Mouse (Mus musculus): ENCODE results near the gene Srl. TPM values are rescaled to one million over a fixed set of nuclear protein-coding genes. Genes with fewer than 3 reads are reported as not detected.
A peak's percentile ranks its signal among the peaks of the same experiment; 100 is the strongest.
"Not testable (repeated sequence)": the region's sequence is repeated elsewhere in the genome, so short reads cannot be mapped to it uniquely, and the experiment has no call there.

The Srl gene
- polyA plus RNA-seq, 1 experiment from 2014 or later = 35.7 TPM

- no peak overlapping the region for H3K27ac ChIP-seq (ENCODE audit: low read depth, low read length)
These were observed 66.5 kb downstream of the Srl start for GRCm38 (mm10) chr16:4474882-4475803.

DNA sequence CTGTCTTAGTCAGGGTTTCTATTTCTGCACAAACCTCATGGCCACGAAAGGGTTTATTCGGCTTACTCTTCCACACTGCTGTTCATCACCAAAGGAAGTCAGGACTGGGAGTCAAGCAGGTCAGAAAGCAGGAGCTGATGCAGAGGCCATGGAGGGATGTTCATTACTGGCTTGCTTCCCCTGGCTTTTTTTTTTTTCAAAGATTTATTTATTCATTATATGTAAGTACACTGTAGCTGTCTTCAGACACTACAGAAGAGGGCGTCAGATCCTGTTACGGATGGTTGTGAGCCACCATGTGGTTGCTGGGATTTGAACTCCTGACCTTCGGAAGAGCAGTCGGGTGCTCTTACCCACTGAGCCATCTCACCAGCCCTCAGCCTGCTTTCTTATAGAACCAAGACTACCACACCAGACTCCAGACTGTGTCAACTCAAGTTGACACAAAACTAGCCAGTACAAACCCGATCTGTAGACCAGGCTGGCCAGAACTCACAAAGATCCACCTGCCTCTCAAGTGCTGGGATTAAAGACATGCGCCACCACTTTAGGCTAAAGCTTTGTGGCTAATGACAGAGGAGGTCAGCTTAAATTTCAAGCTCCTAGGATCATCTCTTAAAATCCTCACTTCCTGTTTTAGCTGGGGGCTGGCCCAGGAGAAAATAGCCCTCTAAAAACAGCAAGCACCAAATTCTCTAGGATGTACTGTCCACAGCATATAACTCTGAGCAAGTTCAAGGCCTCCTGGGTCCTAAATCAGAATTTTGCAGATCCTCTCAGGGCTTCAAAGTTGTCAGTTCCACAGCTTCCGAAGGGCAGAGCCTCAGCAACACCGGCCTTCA, 67.4 kb downstream of the Srl start:
- DNase-seq (ENCODE audit: low spot score); H3K27me3 ChIP-seq (ENCODE audit: control insufficient read depth, insufficient read depth, low read length); H3K9me3 ChIP-seq (ENCODE audit: control insufficient read depth, low read length); ATAC-seq (ENCODE audit: insufficient read depth, low FRiP score, low TSS enrichment); H3K27ac ChIP-seq (ENCODE audit: low read depth, low read length); H3K4me1 ChIP-seq (ENCODE audit: control insufficient read depth, insufficient read depth, low read length); H3K36me3 ChIP-seq (ENCODE audit: control insufficient read depth, insufficient read depth, low read length): not testable (repeated sequence)
- 73% methylated on average over 10 of the region's 10 CpGs for WGBS
- H3K4me2 ChIP-seq (ENCODE audit: low read depth) = peak overlapping the region; percentile 55
- peak overlapping the region; percentile 50 for H3K9ac ChIP-seq (ENCODE audit: low read length)
- H3K4me3 ChIP-seq (ENCODE audit: low read depth, low read length) = peak overlapping the region; percentile 41

More at GRCm38 (mm10) chr16:4474882-4475803, 66.5 kb downstream of the Srl start:
- no peaks in the 10 kb centered on the region for H3K27me3 ChIP-seq (ENCODE audit: control insufficient read depth, insufficient read depth, low read length)
- no peaks in the 10 kb centered on the region for H3K9me3 ChIP-seq (ENCODE audit: control insufficient read depth, low read length)
- peak overlapping the region; percentile 55 for H3K4me2 ChIP-seq (ENCODE audit: low read depth)
- no peaks in the 10 kb centered on the region for H3K4me1 ChIP-seq (ENCODE audit: control insufficient read depth, insufficient read depth, low read length)
- peak; percentile 97 for DNase-seq (ENCODE audit: low spot score)
- 17% methylated on average over 42 of the region's 42 CpGs for WGBS
- no peaks in the 10 kb centered on the region for H3K36me3 ChIP-seq (ENCODE audit: control insufficient read depth, insufficient read depth, low read length)
- peak overlapping the region; percentile 50 for H3K9ac ChIP-seq (ENCODE audit: low read length)
- H3K4me3 ChIP-seq (ENCODE audit: low read depth, low read length) = peak overlapping the region; percentile 41
- ATAC-seq (ENCODE audit: insufficient read depth, low FRiP score, low TSS enrichment) = peak; percentile 92

DNA sequence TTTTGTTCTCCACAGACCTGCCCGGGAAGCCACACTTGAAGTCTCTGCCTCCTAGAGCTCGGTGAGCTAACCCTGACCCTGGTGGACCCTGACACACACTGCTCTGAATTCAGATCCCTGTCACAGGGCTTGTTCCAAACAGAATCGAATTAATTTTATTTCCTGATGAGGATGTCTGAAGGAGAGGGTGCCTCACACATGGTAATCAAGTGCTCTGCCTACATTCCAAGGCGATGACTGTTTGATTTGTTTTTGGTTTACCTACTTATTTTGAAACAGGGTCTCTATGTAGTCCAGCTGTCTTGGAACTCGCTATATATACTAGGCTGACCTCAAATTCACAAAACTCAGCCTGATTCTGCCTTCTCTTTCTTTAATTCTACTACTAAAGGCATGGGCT, 68.4 kb downstream of the Srl start:
- Histone ChIP-seq H3K9me3 (ENCODE audit: control insufficient read depth, low read length) (no peaks in the 10 kb centered on the region), H3K27me3 (ENCODE audit: control insufficient read depth, insufficient read depth, low read length) (no peaks in the 10 kb centered on the region), H3K4me1 (ENCODE audit: control insufficient read depth, insufficient read depth, low read length) (no peaks in the 10 kb centered on the region), H3K36me3 (ENCODE audit: control insufficient read depth, insufficient read depth, low read length) (no peaks in the 10 kb centered on the region), H3K27ac (ENCODE audit: low read depth, low read length) (no peak overlapping the region), H3K9ac (ENCODE audit: low read length) (no peak overlapping the region), H3K4me2 (ENCODE audit: low read depth) (no peak overlapping the region), H3K4me3 (ENCODE audit: low read depth, low read length) (no peak overlapping the region)
- ATAC-seq (ENCODE audit: insufficient read depth, low FRiP score, low TSS enrichment) (no peak), DNase-seq (ENCODE audit: low spot score) (no peak)
- 73% methylated on average over 5 of the region's 5 CpGs for whole genome bisulfite sequencing

DNA sequence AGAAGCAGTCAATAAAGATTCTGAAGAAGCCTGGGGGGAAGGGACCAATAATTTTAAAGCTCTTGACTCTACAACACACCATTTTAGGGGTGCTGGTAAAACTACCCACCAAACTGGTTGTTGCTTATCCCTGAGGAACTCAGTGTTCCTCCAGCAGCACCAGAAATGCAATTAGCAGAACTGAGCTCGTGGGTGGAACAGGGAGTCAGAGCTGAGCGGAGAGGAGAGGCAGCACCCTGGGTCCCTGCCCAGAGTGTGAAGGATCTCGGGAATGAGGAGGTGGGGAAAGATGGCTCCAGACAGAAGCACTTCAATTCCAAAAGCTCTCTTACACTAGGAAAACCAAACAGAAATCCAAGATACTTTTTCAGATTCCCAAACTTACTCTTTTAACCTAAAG, 68.9 kb downstream of the Srl start:
- H3K4me1 ChIP-seq (ENCODE audit: control insufficient read depth, insufficient read depth, low read length) = no peaks in the 10 kb centered on the region
- H3K9me3 ChIP-seq (ENCODE audit: control insufficient read depth, low read length) = no peaks in the 10 kb centered on the region
- H3K27ac ChIP-seq (ENCODE audit: low read depth, low read length) = no peak overlapping the region
- ATAC-seq (ENCODE audit: insufficient read depth, low FRiP score, low TSS enrichment) (no peak), DNase-seq (ENCODE audit: low spot score) (no peak)
- H3K27me3 ChIP-seq (ENCODE audit: control insufficient read depth, insufficient read depth, low read length) = no peaks in the 10 kb centered on the region
- H3K4me3 ChIP-seq (ENCODE audit: low read depth, low read length) = no peak overlapping the region
- no peak overlapping the region for H3K9ac ChIP-seq (ENCODE audit: low read length)
- WGBS = 53% methylated on average over 3 of the region's 3 CpGs
- no peak overlapping the region for H3K4me2 ChIP-seq (ENCODE audit: low read depth)
- H3K36me3 ChIP-seq (ENCODE audit: control insufficient read depth, insufficient read depth, low read length) = no peaks in the 10 kb centered on the region

DNA sequence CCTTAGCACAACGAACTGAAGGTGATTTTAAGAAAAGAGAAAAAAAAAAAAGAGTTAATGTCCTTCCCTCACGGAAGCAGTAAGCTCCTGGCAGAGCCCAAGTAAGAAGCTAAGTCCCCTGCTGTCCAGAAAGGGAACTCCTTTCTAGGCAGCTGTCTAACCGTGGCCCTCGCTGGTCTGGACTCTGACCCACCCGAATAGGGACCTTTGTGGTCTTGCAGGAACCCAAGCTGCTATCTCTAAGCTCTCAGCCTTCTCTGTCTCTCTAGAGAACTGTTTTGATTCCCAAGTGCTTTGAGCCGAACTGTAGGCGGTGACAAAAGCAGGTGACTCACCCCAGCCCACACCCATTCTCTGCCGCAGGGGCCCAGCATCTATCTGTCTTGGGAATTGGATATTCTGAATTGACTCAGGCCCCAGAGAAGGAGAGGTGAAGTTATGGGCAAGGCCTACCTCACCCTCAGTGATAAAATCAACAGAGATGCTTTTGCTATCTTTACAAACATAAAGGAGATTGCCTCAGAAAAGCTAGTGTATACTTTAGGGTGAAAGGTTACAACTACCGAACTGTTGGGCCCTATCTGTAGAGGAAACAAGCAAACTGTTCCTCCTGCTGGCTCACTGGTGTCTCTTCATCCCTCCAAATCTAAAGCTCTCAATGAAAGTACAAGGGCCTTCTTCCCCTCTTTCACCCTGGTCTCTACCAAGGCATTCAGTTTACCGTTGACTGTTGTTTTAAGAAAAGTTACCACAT, 71.8 kb downstream of the Srl start:
- Histone ChIP-seq H3K4me3 (ENCODE audit: low read depth, low read length) (no peak overlapping the region), H3K4me2 (ENCODE audit: low read depth) (no peak overlapping the region), H3K9me3 (ENCODE audit: control insufficient read depth, low read length) (no peaks in the 10 kb centered on the region), H3K4me1 (ENCODE audit: control insufficient read depth, insufficient read depth, low read length) (no peaks in the 10 kb centered on the region), H3K27me3 (ENCODE audit: control insufficient read depth, insufficient read depth, low read length) (no peaks in the 10 kb centered on the region), H3K36me3 (ENCODE audit: control insufficient read depth, insufficient read depth, low read length) (no peaks in the 10 kb centered on the region), H3K27ac (ENCODE audit: low read depth, low read length) (no peak overlapping the region), H3K9ac (ENCODE audit: low read length) (no peak overlapping the region)
- WGBS = 77% methylated on average over 10 of the region's 10 CpGs
- no peak for DNase-seq (ENCODE audit: low spot score)
- no peak for ATAC-seq (ENCODE audit: insufficient read depth, low FRiP score, low TSS enrichment)

GRCm38 (mm10) chr16:4464529-4465089, 77.0 kb downstream of the Srl start:
- no peaks in the 10 kb centered on the region for H3K36me3 ChIP-seq (ENCODE audit: control insufficient read depth, insufficient read depth, low read length)
- WGBS = 83% methylated on average over 9 of the region's 9 CpGs
- H3K4me2 ChIP-seq (ENCODE audit: low read depth) = no peak overlapping the region
- no peak overlapping the region for H3K9ac ChIP-seq (ENCODE audit: low read length)
- DNase-seq (ENCODE audit: low spot score) (no peak), ATAC-seq (ENCODE audit: insufficient read depth, low FRiP score, low TSS enrichment) (no peak)
- no peaks in the 10 kb centered on the region for H3K9me3 ChIP-seq (ENCODE audit: control insufficient read depth, low read length)
- H3K4me3 ChIP-seq (ENCODE audit: low read depth, low read length) = no peak overlapping the region
- H3K27me3 ChIP-seq (ENCODE audit: control insufficient read depth, insufficient read depth, low read length) = no peaks in the 10 kb centered on the region
- no peak overlapping the region for H3K27ac ChIP-seq (ENCODE audit: low read depth, low read length)
- H3K4me1 ChIP-seq (ENCODE audit: control insufficient read depth, insufficient read depth, low read length) = no peaks in the 10 kb centered on the region

DNA sequence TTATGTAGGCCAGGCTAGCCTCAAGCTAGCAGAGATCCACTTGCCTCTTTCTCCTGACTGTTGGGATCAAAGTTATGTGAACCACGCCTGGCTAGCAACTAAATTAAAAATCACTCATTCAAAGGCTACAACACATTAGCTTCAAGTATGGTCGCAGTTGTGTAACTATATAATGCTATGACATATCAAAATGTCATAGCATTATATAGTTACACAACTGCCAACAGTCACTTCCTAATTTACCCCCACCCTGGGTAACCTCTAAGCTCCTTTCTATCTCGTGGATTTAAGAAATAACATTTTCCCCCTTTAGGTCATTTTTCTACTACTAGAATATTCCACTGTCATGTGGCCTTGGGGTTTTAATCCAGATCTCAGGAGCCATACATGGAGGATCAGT, 83.7 kb downstream of the Srl start:
- no peaks in the 10 kb centered on the region for H3K9me3 ChIP-seq (ENCODE audit: control insufficient read depth, low read length)
- H3K4me1 ChIP-seq (ENCODE audit: control insufficient read depth, insufficient read depth, low read length) = no peaks in the 10 kb centered on the region
- no peak overlapping the region for H3K4me3 ChIP-seq (ENCODE audit: low read depth, low read length)
- no peak overlapping the region for H3K27ac ChIP-seq (ENCODE audit: low read depth, low read length)
- no peak overlapping the region for H3K4me2 ChIP-seq (ENCODE audit: low read depth)
- no peak for ATAC-seq (ENCODE audit: insufficient read depth, low FRiP score, low TSS enrichment)
- no peak overlapping the region for H3K9ac ChIP-seq (ENCODE audit: low read length)
- no peak for DNase-seq (ENCODE audit: low spot score)
- H3K36me3 ChIP-seq (ENCODE audit: control insufficient read depth, insufficient read depth, low read length) = no peaks in the 10 kb centered on the region
- 82% methylated on average over 3 of the region's 3 CpGs for WGBS
- H3K27me3 ChIP-seq (ENCODE audit: control insufficient read depth, insufficient read depth, low read length) = no peaks in the 10 kb centered on the region

DNA sequence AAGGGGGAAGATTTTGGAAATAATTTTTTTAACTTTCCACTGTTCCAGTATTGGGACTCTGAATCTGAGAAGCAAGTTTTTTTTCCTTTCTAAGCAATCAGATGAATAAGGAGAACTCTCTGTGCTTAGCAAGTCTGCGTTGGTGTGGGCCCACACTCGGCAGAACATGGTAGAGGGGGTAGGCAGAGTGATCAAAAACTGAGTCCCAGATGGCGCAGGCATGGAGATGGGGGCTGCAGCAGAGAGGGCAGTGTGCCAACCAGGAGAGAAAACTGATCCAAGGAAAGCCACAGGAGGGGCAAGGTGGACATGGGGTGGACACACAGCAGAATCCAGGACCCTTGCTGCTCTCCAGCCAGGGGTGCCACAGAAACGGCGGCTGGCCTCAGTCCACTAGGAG, 85.2 kb downstream of the Srl start:
- no peak for ATAC-seq (ENCODE audit: insufficient read depth, low FRiP score, low TSS enrichment)
- H3K36me3 ChIP-seq (ENCODE audit: control insufficient read depth, insufficient read depth, low read length) = no peaks in the 10 kb centered on the region
- 89% methylated on average over 5 of the region's 5 CpGs for WGBS

More for the DNA sequence above, 85.2 kb downstream of the Srl start:
- no peaks in the 10 kb centered on the region for H3K9me3 ChIP-seq (ENCODE audit: control insufficient read depth, low read length)
- no peak for DNase-seq (ENCODE audit: low spot score)
- no peak overlapping the region for H3K4me3 ChIP-seq (ENCODE audit: low read depth, low read length)
- no peaks in the 10 kb centered on the region for H3K4me1 ChIP-seq (ENCODE audit: control insufficient read depth, insufficient read depth, low read length)
- no peak overlapping the region for H3K27ac ChIP-seq (ENCODE audit: low read depth, low read length)
- H3K4me2 ChIP-seq (ENCODE audit: low read depth) = no peak overlapping the region
- H3K27me3 ChIP-seq (ENCODE audit: control insufficient read depth, insufficient read depth, low read length) = no peaks in the 10 kb centered on the region
- H3K9ac ChIP-seq (ENCODE audit: low read length) = no peak overlapping the region

Measured in neural tube, embryonic 11.5 days (tissue).